Mouse (Mus musculus) thymus, adult 2 months (tissue): ENCODE results near the gene Gramd2. TPM values are rescaled to one million over a fixed set of nuclear protein-coding genes. Genes with fewer than 3 reads are reported as not detected.

Experiments used
- DNase-seq: peaks from one replicate; pipeline ENCODE4 v3.0.0; 2021
- H3K27ac ChIP-seq: fragments of 200-500 bp; 2 replicates; pipeline ENCODE4 v1.5.1; 2012; ENCODE audit warnings: low read length, control low read depth; ENCODE audit not compliant: control insufficient read depth, insufficient read depth
- H3K27me3 ChIP-seq: fragments of 200-500 bp; 2 replicates; pipeline ENCODE4 v1.6.1; 2012; ENCODE audit warnings: mild to moderate bottlenecking, low read length, moderate library complexity, mixed read lengths; ENCODE audit not compliant: control insufficient read depth, insufficient read depth
- H3K36me3 ChIP-seq: fragments of 200-500 bp; 2 replicates; pipeline ENCODE4 v1.6.1; 2012; ENCODE audit warnings: mild to moderate bottlenecking, low read length, moderate library complexity; ENCODE audit not compliant: control insufficient read depth, insufficient read depth
- H3K4me1 ChIP-seq: fragments of 200-500 bp; replicated peaks from 2 replicates; pipeline ENCODE4 v1.6.1; 2012; ENCODE audit warnings: low read length; ENCODE audit not compliant: control insufficient read depth, insufficient read depth
- H3K4me3 ChIP-seq: fragments of 200-500 bp; 2 replicates; pipeline ENCODE4 v1.5.1; 2012; ENCODE audit warnings: mild to moderate bottlenecking, low read length, control low read depth, moderate library complexity; ENCODE audit not compliant: control insufficient read depth, insufficient read depth
- CTCF ChIP-seq: fragments of 200-500 bp; IDR thresholded peaks from 2 replicates; pipeline ENCODE4 v1.5.1; 2012; ENCODE audit warnings: mild to moderate bottlenecking, control low read depth, low read length, moderate library complexity, borderline replicate concordance; ENCODE audit not compliant: control insufficient read depth, poor library complexity, insufficient read depth; ENCODE audit errors: extremely low read depth
- POLR2A ChIP-seq: fragments of 200-500 bp; IDR thresholded peaks from 2 replicates; pipeline ENCODE4 v1.6.1; 2012; ENCODE audit warnings: mild to moderate bottlenecking, low read length, control low read depth, moderate library complexity; ENCODE audit not compliant: control insufficient read depth, poor library complexity, insufficient read depth; ENCODE audit errors: extremely low read depth
- WGBS: fragments of 180-500 bp; shearing (Covaris S2); methylation state at CpG from one replicate; pipeline ENCODE4 v1.1.7; 2018; 5-methylcytosine and 5-hydroxymethylcytosine counted together
- polyA plus RNA-seq: library from polyadenylated mRNA; depleted of rRNA; stranded (reverse); fragments of >200 nt; gene quantifications from 2 replicates; pipeline ENCODE4 v1.2.3, GENCODE M21; 2012

Gramd2 gene
- polyA plus RNA-seq, 1 experiment, result 1.00 TPM

DNA sequence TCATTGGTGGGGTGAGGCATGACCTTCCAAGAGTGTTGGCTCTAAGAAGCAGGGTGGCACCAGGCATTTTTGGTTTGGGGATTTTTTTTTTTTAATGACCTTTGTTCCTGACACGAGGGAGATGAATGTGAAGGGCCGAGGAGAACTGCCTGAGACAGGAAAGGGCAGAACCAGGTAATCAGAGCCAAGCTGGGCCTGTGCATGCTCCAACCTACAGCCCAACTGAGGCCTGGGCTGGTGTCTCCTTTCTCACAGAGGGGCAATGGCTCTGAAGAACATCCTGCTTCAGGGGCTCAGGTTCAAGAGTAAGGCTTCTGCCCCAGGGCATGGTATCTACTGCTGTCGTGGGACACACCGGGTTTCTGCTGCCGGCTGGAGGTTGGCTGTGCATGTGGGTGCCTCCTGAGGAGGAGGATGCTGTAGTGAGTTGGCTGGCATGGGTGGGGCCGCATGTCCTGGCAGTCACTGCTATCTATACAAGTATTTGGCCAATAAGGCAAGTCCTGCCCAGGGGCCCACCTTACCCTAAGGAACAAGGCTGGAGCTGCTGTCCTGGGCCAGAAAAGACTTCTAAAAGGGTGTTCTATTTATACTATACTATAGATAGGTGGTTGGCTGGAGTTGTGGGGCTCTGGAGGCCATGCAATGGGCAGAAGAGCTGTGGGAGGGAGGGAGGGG lies 18.5 kb upstream of the Gramd2 start:
- WGBS, result 72% methylated on average over 6 of the region's 6 CpGs
- Histone ChIP-seq H3K4me1 (peaks cover 19% of the 10 kb centered on the region), H3K27ac (no peak overlapping the region), H3K27me3 (no peaks in the 10 kb centered on the region), H3K36me3 (peaks cover 13% of the 10 kb centered on the region), H3K4me3 (no peak overlapping the region)
- DNase-seq, result no peak
- TF ChIP-seq POLR2A, result no peak
- no peak for TF ChIP-seq CTCF

- Histone ChIP-seq H3K4me3 (no peak overlapping the region), H3K4me1 (peaks cover 13% of the 10 kb centered on the region), H3K36me3 (peaks cover 31% of the 10 kb centered on the region), H3K27ac (no peak overlapping the region), H3K27me3 (no peaks in the 10 kb centered on the region)
- no peak for TF ChIP-seq CTCF
- no peak for TF ChIP-seq POLR2A
- no peak for DNase-seq
- WGBS, result 98% methylated on average over 7 of the region's 7 CpGs
These were observed 16.7 kb upstream of the Gramd2 start for GRCm38 (mm10) chr9:59663226-59663625.

GRCm38 (mm10) chr9:59663957-59664356 lies 16.0 kb upstream of the Gramd2 start:
- Histone ChIP-seq H3K27ac (no peak overlapping the region), H3K27me3 (no peaks in the 10 kb centered on the region), H3K4me3 (no peak overlapping the region), H3K36me3 (peaks cover 38% of the 10 kb centered on the region), H3K4me1 (peaks cover 12% of the 10 kb centered on the region)
- no peak for TF ChIP-seq POLR2A
- no peak for TF ChIP-seq CTCF
- WGBS, result over 99% methylated on average over 3 of the region's 3 CpGs
- DNase-seq, result no peak

DNA sequence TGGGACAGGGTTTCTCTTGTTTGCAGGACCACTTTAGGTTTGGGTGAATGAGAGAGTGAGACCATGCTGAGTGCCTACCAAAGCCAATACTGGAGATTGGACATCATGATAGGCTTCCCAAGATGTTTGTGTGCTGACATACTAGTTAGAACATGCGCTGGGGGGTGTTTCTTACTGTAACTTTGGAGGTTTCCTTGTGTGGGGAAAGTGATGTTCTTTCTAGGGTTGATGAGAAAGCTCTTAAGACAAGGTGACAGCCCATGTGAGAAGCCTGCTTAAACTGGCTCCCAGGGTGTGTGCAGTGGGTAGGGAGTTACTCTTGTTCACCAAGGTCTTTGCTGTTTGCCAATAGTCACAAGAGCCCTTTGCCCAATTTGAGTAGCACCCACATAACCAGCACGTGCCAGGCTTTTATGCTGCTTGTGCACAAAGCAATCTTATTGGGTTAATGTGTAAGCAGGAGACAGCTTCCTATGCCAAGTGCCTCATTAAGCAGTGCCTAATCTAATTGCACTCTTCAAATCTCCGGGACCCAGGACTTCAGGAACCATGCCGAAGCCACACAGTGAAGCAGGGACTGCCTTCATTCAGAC lies 15.2 kb upstream of the Gramd2 start:
- TF ChIP-seq CTCF (no peak), POLR2A (no peak)
- Histone ChIP-seq H3K36me3 (peaks cover 45% of the 10 kb centered on the region), H3K4me1 (peaks cover 10% of the 10 kb centered on the region), H3K4me3 (no peak overlapping the region), H3K27ac (no peak overlapping the region), H3K27me3 (no peaks in the 10 kb centered on the region)
- DNase-seq, result no peak
- WGBS, result 95% methylated on average over 4 of the region's 4 CpGs

DNA sequence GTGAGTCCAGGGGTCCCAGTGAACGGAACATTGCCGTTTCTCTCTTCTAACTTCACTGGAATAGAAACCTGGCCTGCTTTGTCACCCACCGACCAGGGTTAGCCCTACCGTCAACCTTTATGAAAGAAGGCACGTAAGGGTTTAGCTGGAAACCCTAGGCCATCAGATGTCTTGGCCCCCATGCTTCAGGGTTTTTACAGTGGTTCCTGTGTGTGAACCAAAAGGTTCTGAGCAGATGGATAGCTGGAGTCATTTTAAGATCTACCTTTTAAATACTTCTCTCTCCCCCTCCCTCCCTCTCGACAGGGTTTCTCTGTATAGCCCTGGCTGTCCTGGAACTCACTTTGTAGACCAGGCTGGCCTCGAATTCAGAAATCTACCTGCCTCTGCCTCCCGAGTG lies 13.9 kb upstream of the Gramd2 start:
- Histone ChIP-seq H3K27ac (no peak overlapping the region), H3K27me3 (no peaks in the 10 kb centered on the region), H3K36me3 (peaks cover 58% of the 10 kb centered on the region), H3K4me3 (no peak overlapping the region), H3K4me1 (0 out of 2 replicates have a peak, but pooled peaks cover 5% of the 10 kb centered on the region)
- 97% methylated on average over 8 of the region's 8 CpGs for WGBS
- no peak for DNase-seq
- TF ChIP-seq CTCF, result no peak
- TF ChIP-seq POLR2A, result no peak

- H3K27ac ChIP-seq, result no peak overlapping the region
- no peaks in the 10 kb centered on the region for H3K4me1 ChIP-seq
- no peak for TF ChIP-seq POLR2A
- no peak for TF ChIP-seq CTCF
- no peak overlapping the region for H3K4me3 ChIP-seq
- 97% methylated on average over 1 of the region's 1 CpGs for WGBS
- no peaks in the 10 kb centered on the region for H3K27me3 ChIP-seq
- no peak for DNase-seq
- peaks cover 66% of the 10 kb centered on the region for H3K36me3 ChIP-seq
These were observed 13.1 kb upstream of the Gramd2 start for GRCm38 (mm10) chr9:59666813-59667212.
